Mouse (Mus musculus) embryonic facial prominence, embryonic 11.5 days (tissue): Measurements from ENCODE around the gene Wdr89. TPM values are rescaled to one million over a fixed set of nuclear protein-coding genes. Genes with fewer than 3 reads are reported as not detected.

Experiments used
- ATAC-seq: fragments of 200-750 bp; cut with Nextera tagmentation; replicated peaks from 2 replicates; pipeline ENCODE4 v1.8.0; 2017; ENCODE audit warnings: low read depth; ENCODE audit not compliant: insufficient number of reproducible peaks, low FRiP score, low TSS enrichment
- DNase-seq: peaks from one replicate; pipeline ENCODE4 v3.0.0-alpha.2; 2015; ENCODE audit warnings: low spot score
- H3K27ac ChIP-seq: fragments of 300-500 bp; sonication (generic); replicated peaks from 2 replicates; pipeline ENCODE4 v1.5.1; 2014; ENCODE audit warnings: mild to moderate bottlenecking, low read depth, low read length, control low read depth
- H3K27me3 ChIP-seq: fragments of 300-500 bp; sonication (generic); 2 replicates; pipeline ENCODE4 v1.6.1; 2014; ENCODE audit warnings: mild to moderate bottlenecking, low read length, moderate library complexity, mixed read lengths; ENCODE audit not compliant: control insufficient read depth, insufficient read depth
- H3K36me3 ChIP-seq: fragments of 300-500 bp; sonication (generic); replicated peaks from 2 replicates; pipeline ENCODE4 v1.6.1; 2014; ENCODE audit warnings: low read depth, mild to moderate bottlenecking, low read length, moderate library complexity, mixed read lengths; ENCODE audit not compliant: control insufficient read depth, insufficient read depth
- H3K4me1 ChIP-seq: fragments of 300-500 bp; sonication (generic); 2 replicates; pipeline ENCODE4 v1.6.1; 2014; ENCODE audit warnings: low read length, mixed read lengths; ENCODE audit not compliant: control insufficient read depth, insufficient read depth
- H3K4me2 ChIP-seq: fragments of 300-500 bp; sonication (generic); 2 replicates; pipeline ENCODE4 v1.6.1; 2014; ENCODE audit warnings: low read depth, mild to moderate bottlenecking, control low read depth, low read length, moderate library complexity
- H3K4me3 ChIP-seq: fragments of 300-500 bp; sonication (generic); 2 replicates; pipeline ENCODE4 v1.5.1; 2014; ENCODE audit warnings: low read depth, low read length, control low read depth
- H3K9ac ChIP-seq: fragments of 300-500 bp; sonication (generic); replicated peaks from 2 replicates; pipeline ENCODE4 v1.6.1; 2014; ENCODE audit warnings: mild to moderate bottlenecking, control low read depth, low read length
- H3K9me3 ChIP-seq: fragments of 300-500 bp; sonication (generic); replicated peaks from 2 replicates; pipeline ENCODE4 v1.6.1; 2016; ENCODE audit warnings: mild to moderate bottlenecking, low read length, inconsistent platforms, mixed read lengths; ENCODE audit not compliant: control insufficient read depth
- WGBS: fragments of 180-500 bp; shearing (Covaris S2); extraction: QIAGEN DNeasy Blood & Tissue Kit; methylation state at CpG from one replicate; pipeline ENCODE4 v1.1.7; 2014; 5-methylcytosine and 5-hydroxymethylcytosine counted together
- polyA plus RNA-seq: library from polyadenylated mRNA; unstranded; fragments of >200 nt; fragmentation: Nextera tagmentation; extraction: Ambion mirVana; gene quantifications from 2 replicates; pipeline ENCODE4 v1.2.1, GENCODE M21; 2014

Wdr89 gene
- polyA plus RNA-seq, 1 experiment from 2014 or later = 13.9 TPM

- Histone ChIP-seq H3K36me3 (no peaks in the 10 kb centered on the region), H3K9ac (no peak overlapping the region), H3K4me2 (no peak overlapping the region), H3K27ac (no peak overlapping the region), H3K27me3 (no peaks in the 10 kb centered on the region), H3K4me3 (no peak overlapping the region), H3K4me1 (no peaks in the 10 kb centered on the region), H3K9me3 (no peaks in the 10 kb centered on the region)
- WGBS = 76% methylated on average over 12 of the region's 12 CpGs
- DNase-seq = peak; percentile 24
- peak; percentile 52; the same call in 1 of the 2 replicates for ATAC-seq
Observed at GRCm38 (mm10) chr12:75649058-75649705, 20.2 kb downstream of the Wdr89 start.

- Histone ChIP-seq H3K9me3 (no peaks in the 10 kb centered on the region), H3K27ac (no peak overlapping the region)
- no peak for DNase-seq
Observed at GRCm38 (mm10) chr12:75648281-75648680, 21.1 kb downstream of the Wdr89 start.

GRCm38 (mm10) chr12:75647663-75648062 is 21.7 kb downstream of the Wdr89 start:
- Histone ChIP-seq H3K4me2 (no peak overlapping the region), H3K9me3 (no peaks in the 10 kb centered on the region), H3K27ac (no peak overlapping the region), H3K9ac (no peak overlapping the region), H3K4me3 (no peak overlapping the region), H3K27me3 (no peaks in the 10 kb centered on the region), H3K4me1 (no peaks in the 10 kb centered on the region), H3K36me3 (no peaks in the 10 kb centered on the region)
- WGBS = 88% methylated on average over 2 of the region's 2 CpGs
- DNase-seq (no peak), ATAC-seq (no peak)

More at GRCm38 (mm10) chr12:75648281-75648680, 21.1 kb downstream of the Wdr89 start:
- Histone ChIP-seq H3K4me1 (no peaks in the 10 kb centered on the region), H3K36me3 (no peaks in the 10 kb centered on the region), H3K4me3 (no peak overlapping the region), H3K4me2 (no peak overlapping the region), H3K27me3 (no peaks in the 10 kb centered on the region), H3K9ac (no peak overlapping the region)
- no peak for ATAC-seq
- 60% methylated on average over 12 of the region's 12 CpGs for WGBS

GRCm38 (mm10) chr12:75645780-75646179 is 23.6 kb downstream of the Wdr89 start:
- Histone ChIP-seq H3K4me2 (no peak overlapping the region), H3K9ac (no peak overlapping the region), H3K9me3 (no peaks in the 10 kb centered on the region), H3K36me3 (no peaks in the 10 kb centered on the region), H3K27ac (no peak overlapping the region), H3K27me3 (no peaks in the 10 kb centered on the region), H3K4me1 (no peaks in the 10 kb centered on the region), H3K4me3 (no peak overlapping the region)
- DNase-seq = no peak
- ATAC-seq = no peak
- 85% methylated on average over 1 of the region's 1 CpGs for WGBS

- WGBS = 97% methylated on average over 1 of the region's 1 CpGs
- H3K36me3 ChIP-seq = no peaks in the 10 kb centered on the region
- no peaks in the 10 kb centered on the region for H3K9me3 ChIP-seq
- no peak overlapping the region for H3K4me2 ChIP-seq
- DNase-seq = no peak
- no peak overlapping the region for H3K4me3 ChIP-seq
- no peaks in the 10 kb centered on the region for H3K27me3 ChIP-seq
- no peak overlapping the region for H3K27ac ChIP-seq
- ATAC-seq = no peak
- H3K9ac ChIP-seq = no peak overlapping the region
- H3K4me1 ChIP-seq = no peaks in the 10 kb centered on the region
Observed at GRCm38 (mm10) chr12:75641726-75642125, 27.6 kb downstream of the Wdr89 start.

GRCm38 (mm10) chr12:75638345-75638744 is 31.0 kb downstream of the Wdr89 start:
- no peak for DNase-seq

GRCm38 (mm10) chr12:75637103-75637502 is 32.2 kb downstream of the Wdr89 start:
- DNase-seq (no peak), ATAC-seq (no peak)
- no peaks in the 10 kb centered on the region for H3K9me3 ChIP-seq
- no peaks in the 10 kb centered on the region for H3K36me3 ChIP-seq
- H3K4me3 ChIP-seq = no peak overlapping the region
- no peak overlapping the region for H3K4me2 ChIP-seq
- H3K9ac ChIP-seq = no peak overlapping the region
- WGBS = 91% methylated on average over 3 of the region's 3 CpGs
- H3K27me3 ChIP-seq = no peaks in the 10 kb centered on the region
- H3K27ac ChIP-seq = no peak overlapping the region
- H3K4me1 ChIP-seq = no peaks in the 10 kb centered on the region

More at GRCm38 (mm10) chr12:75638345-75638744, 31.0 kb downstream of the Wdr89 start:
- Histone ChIP-seq H3K9ac (no peak overlapping the region), H3K4me2 (no peak overlapping the region), H3K36me3 (no peaks in the 10 kb centered on the region), H3K9me3 (no peaks in the 10 kb centered on the region), H3K27ac (no peak overlapping the region), H3K27me3 (no peaks in the 10 kb centered on the region), H3K4me3 (no peak overlapping the region), H3K4me1 (no peaks in the 10 kb centered on the region)
- WGBS = 84% methylated on average over 2 of the region's 2 CpGs
- no peak for ATAC-seq

- 90% methylated on average over 10 of the region's 10 CpGs for WGBS
- Histone ChIP-seq H3K9ac (no peak overlapping the region), H3K27ac (no peak overlapping the region), H3K9me3 (no peaks in the 10 kb centered on the region), H3K36me3 (no peaks in the 10 kb centered on the region), H3K27me3 (no peaks in the 10 kb centered on the region), H3K4me3 (no peak overlapping the region), H3K4me1 (no peaks in the 10 kb centered on the region), H3K4me2 (no peak overlapping the region)
- DNase-seq (no peak), ATAC-seq (no peak)
Observed at GRCm38 (mm10) chr12:75635771-75636430, 33.4 kb downstream of the Wdr89 start.
